Mouse (Mus musculus): ENCODE results near the gene Spon1.

GRCm38 (mm10) chr7:113915936-113916335 is 150.1 kb downstream of the Spon1 start:
- no peak for TF ChIP-seq CTCF (IDR thresholded peaks at IDR 0.05; ENCODE audit: low read depth)
- no peak for TF ChIP-seq EP300 (optimal IDR thresholded peaks at IDR 0.05)
